Mouse (Mus musculus) liver, embryonic 13.5 days (tissue): ENCODE results near the gene Mcl1. TPM values are rescaled to one million over a fixed set of nuclear protein-coding genes. Genes with fewer than 3 reads are reported as not detected.
A peak's percentile ranks its signal among the peaks of the same experiment; 100 is the strongest.
"Not testable (repeated sequence)": the region's sequence is repeated elsewhere in the genome, so short reads cannot be mapped to it uniquely, and the experiment has no call there.

Experiments used
- ATAC-seq: fragments of 200-750 bp; cut with Nextera tagmentation; 2 replicates; pipeline ENCODE4 v1.8.0; 2017; ENCODE audit warnings: low read depth, mild to moderate bottlenecking, moderate number of reproducible peaks, moderate library complexity
- DNase-seq: peaks from one replicate; pipeline ENCODE4 v3.0.0; 2022
- H3K27ac ChIP-seq: fragments of 300-500 bp; sonication (generic); 2 replicates; pipeline ENCODE4 v1.5.1; 2015; ENCODE audit warnings: moderate library complexity, mild to moderate bottlenecking, inconsistent platforms
- H3K27me3 ChIP-seq: fragments of 300-500 bp; sonication (generic); 2 replicates; pipeline ENCODE4 v1.6.1; 2015; ENCODE audit warnings: mild to moderate bottlenecking, inconsistent platforms
- H3K36me3 ChIP-seq: fragments of 300-500 bp; sonication (generic); 2 replicates; pipeline ENCODE4 v1.6.1; 2015; ENCODE audit warnings: mild to moderate bottlenecking, inconsistent platforms
- H3K4me1 ChIP-seq: fragments of 300-500 bp; sonication (generic); replicated peaks from 2 replicates; pipeline ENCODE4 v1.6.1; 2015; ENCODE audit warnings: inconsistent platforms
- H3K4me2 ChIP-seq: fragments of 300-500 bp; sonication (generic); 2 replicates; pipeline ENCODE4 v1.6.1; 2015; ENCODE audit warnings: inconsistent platforms, mild to moderate bottlenecking, moderate library complexity
- H3K4me3 ChIP-seq: fragments of 300-500 bp; sonication (generic); replicated peaks from 2 replicates; pipeline ENCODE4 v1.5.1; 2015; ENCODE audit warnings: mild to moderate bottlenecking, inconsistent platforms
- H3K9ac ChIP-seq: fragments of 300-500 bp; sonication (generic); 2 replicates; pipeline ENCODE4 v1.6.1; 2015; ENCODE audit warnings: mild to moderate bottlenecking, inconsistent platforms
- H3K9me3 ChIP-seq: fragments of 300-500 bp; sonication (generic); replicated peaks from 2 replicates; pipeline ENCODE4 v1.6.1; 2016; ENCODE audit warnings: inconsistent platforms
- WGBS: fragments of 180-500 bp; shearing (Covaris S2); methylation state at CpG from one replicate; pipeline ENCODE4 v1.1.7; 2015; ENCODE audit not compliant: insufficient replicate concordance; 5-methylcytosine and 5-hydroxymethylcytosine counted together
- polyA plus RNA-seq: library from polyadenylated mRNA; unstranded; fragments of >200 nt; fragmentation: Nextera tagmentation; extraction: Ambion mirVana; gene quantifications from 2 replicates; pipeline ENCODE4 v1.2.1, GENCODE M21; 2015

The Mcl1 gene
- polyA plus RNA-seq, 1 experiment from 2014 or later: 31.8 TPM

DNA sequence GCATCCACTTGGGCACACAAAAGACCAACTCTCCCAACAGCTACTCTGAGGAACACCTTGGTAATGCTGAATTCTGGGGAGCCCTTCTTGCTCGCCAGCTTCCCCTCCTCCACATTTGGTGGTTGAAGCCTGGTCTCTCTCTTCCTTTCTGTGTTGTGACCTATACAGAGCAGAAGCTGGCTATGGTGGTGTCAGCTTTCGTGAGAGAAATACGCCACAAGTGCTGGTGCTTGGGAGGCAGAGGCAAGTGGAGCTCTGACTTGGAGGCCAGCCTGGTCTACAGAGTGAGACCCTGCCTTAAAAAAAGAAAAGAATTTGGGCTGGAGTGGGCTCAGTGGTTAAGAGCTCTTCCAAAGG, 10.7 kb downstream of the Mcl1 start:
- peaks cover 51% of the 10 kb centered on the region for H3K36me3 ChIP-seq
- peak overlapping the region; percentile 88 for H3K27ac ChIP-seq
- no peak overlapping the region for H3K9ac ChIP-seq
- H3K9me3 ChIP-seq: no peaks in the 10 kb centered on the region
- H3K27me3 ChIP-seq: no peaks in the 10 kb centered on the region
- no peak for ATAC-seq
- no peak overlapping the region for H3K4me3 ChIP-seq
- H3K4me2 ChIP-seq: no peak overlapping the region
- peaks cover 94% of the 10 kb centered on the region for H3K4me1 ChIP-seq
- 75% methylated on average over 3 of the region's 3 CpGs for WGBS
- DNase-seq: no peak

DNA sequence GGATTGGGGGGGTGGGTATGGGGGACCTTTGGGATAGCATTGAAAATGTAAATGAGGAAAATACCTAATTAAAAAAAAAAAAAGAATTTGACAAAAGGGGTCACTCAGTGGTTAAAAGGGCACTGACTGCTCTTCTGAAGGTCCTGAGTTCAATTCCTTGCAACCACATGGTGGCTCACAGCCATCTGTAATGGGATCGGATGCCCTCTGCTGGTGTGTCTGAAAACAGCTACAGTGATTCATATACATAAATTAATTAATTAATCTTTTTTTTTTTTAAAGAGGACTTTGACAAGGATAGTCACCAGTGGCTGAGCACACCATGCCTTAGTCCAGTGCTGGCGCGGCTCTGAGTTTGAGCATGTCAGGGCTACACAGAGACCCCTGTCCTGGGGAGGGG, 11.8 kb downstream of the Mcl1 start:
- not testable (repeated sequence) for ATAC-seq, H3K27me3 ChIP-seq, DNase-seq, H3K4me2 ChIP-seq, H3K9me3 ChIP-seq, H3K27ac ChIP-seq, H3K9ac ChIP-seq, H3K4me3 ChIP-seq
- WGBS: 87% methylated on average over 3 of the region's 3 CpGs
- peaks cover 94% of the 10 kb centered on the region for H3K4me1 ChIP-seq
- peaks cover 39% of the 10 kb centered on the region for H3K36me3 ChIP-seq

DNA sequence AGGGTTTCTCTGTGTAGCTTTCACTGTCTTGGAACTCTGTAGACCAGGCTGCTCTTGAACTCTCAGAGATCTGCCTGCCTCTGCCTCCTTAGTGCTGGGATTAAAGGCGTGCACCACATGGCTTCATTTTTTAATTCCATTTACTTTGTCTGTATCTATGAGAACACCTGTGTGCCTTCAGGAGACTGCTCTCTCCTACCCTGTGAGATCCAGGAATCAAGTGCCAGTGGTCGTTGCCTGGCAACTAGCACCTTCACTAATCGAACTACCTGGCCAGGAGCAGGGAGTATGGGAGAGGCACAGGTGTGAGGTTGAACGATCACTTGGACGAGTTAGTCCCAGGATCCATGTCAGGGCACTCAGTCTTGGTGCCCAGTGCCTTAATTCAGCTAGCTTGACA, 12.6 kb downstream of the Mcl1 start:
- H3K36me3 ChIP-seq: peaks cover 38% of the 10 kb centered on the region
- no peak overlapping the region for H3K4me2 ChIP-seq
- 76% methylated on average over 5 of the region's 5 CpGs for WGBS
- no peaks in the 10 kb centered on the region for H3K9me3 ChIP-seq
- no peak overlapping the region for H3K4me3 ChIP-seq
- DNase-seq: no peak
- peaks cover 94% of the 10 kb centered on the region for H3K4me1 ChIP-seq
- no peaks in the 10 kb centered on the region for H3K27me3 ChIP-seq
- peak overlapping the region; percentile 99 for H3K27ac ChIP-seq
- no peak for ATAC-seq
- H3K9ac ChIP-seq: peak overlapping the region; percentile 87; the same call in 1 of the 2 replicates

DNA sequence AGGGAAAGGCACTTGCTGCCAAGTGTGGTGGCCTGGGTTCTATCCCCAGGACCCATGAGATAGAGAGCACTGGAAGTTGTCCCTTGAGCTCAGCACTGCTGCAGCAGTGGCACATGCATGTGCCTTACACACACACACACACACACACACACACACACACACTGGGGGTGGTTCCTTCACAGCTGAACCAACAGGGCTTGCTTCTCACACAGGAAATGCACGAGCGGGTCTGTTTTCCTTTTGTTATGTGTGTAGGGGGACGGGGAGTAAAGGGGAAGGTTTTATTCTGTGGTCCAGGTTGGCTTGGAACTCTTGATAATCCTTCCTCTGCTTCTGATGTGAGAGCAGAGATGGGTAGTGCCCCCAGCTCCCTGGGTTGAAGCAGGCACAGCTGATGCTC, 13.9 kb downstream of the Mcl1 start:
- Histone ChIP-seq H3K9ac (peak overlapping the region; percentile 87), H3K36me3 (peaks cover 38% of the 10 kb centered on the region), H3K4me2 (peak overlapping the region; percentile 83), H3K4me1 (peaks cover 94% of the 10 kb centered on the region), H3K4me3 (no peak overlapping the region), H3K27ac (peak overlapping the region; percentile 99), H3K9me3 (no peaks in the 10 kb centered on the region), H3K27me3 (no peaks in the 10 kb centered on the region)
- DNase-seq (no peak), ATAC-seq (no peak)
- 36% methylated on average over 3 of the region's 3 CpGs for WGBS

DNA sequence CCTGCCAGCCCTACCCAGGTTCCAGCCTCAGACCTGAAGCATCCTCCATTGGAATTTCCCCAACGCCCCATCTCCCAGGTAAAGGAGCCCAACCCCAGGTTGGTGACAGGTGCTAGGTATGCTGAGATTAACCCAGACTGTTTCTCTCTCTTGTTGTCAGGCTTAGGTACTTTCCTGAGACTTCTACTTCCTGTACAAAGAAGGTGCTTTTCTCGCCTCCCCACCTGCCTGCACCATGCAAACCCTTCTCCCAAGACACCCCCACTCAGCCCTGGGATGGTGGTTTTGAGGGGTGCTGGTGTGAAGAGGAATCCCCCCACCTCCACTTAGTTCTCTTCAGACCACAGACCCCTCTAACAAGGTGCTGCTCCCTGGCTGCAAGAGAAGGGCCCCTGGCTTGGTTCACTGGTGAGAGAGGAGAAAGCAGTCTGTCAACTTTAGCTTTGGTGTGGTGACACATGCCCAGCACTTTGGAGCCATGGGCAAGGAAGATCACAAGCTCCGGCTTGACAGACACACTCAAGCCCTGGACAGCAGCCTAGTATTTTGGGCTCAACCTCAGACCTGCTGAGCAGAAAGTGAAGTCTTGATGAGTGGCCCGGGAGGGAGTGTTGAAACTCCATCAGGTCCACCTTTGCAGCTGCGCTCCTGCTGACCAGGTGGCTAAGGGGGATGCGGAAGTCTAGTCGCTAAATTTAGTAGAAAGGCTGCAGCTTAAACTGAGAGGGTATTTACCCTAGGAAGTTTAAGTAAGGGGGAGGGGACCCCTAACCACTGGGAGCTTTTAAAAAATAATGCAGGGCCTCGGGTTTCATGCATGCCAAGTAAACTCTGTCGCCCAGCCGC, 14.5 kb downstream of the Mcl1 start:
- peaks cover 93% of the 10 kb centered on the region for H3K4me1 ChIP-seq
- H3K27ac ChIP-seq: peak overlapping the region; percentile 99
- no peaks in the 10 kb centered on the region for H3K27me3 ChIP-seq
- WGBS: 51% methylated on average over 10 of the region's 10 CpGs
- peak overlapping the region; percentile 83 for H3K4me2 ChIP-seq
- no peak for ATAC-seq
- peak overlapping the region; percentile 87 for H3K9ac ChIP-seq
- H3K4me3 ChIP-seq: peak overlapping the region; percentile 50
- peaks cover 36% of the 10 kb centered on the region for H3K36me3 ChIP-seq
- H3K9me3 ChIP-seq: no peaks in the 10 kb centered on the region
- DNase-seq: no peak

DNA sequence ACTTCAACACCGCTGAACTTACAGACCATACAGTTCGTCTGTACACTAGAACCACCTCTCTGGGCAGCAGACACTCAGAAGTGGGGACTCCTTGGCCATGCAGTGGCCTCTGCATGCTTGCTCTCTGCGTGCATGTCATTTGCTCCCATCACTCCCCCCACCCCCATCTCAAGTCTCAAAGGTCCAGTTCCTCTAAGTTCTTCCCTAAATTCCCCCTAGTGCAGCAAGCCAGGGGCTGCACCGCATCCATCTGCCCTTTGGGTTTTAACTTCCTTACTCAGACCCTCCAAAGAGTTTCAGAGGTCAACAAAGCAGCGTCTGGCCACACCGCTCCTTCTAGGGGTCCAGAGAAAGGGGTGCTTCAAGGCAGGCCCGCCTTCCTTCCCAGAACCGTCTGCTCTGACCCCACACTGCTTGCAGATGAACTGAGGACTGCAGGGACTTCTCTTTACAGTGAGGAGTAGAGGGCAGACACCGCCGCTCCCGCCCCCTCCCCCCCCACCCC, 15.2 kb downstream of the Mcl1 start:
- peak overlapping the region; percentile 50 for H3K4me3 ChIP-seq
- peak overlapping the region; percentile 87 for H3K9ac ChIP-seq
- H3K36me3 ChIP-seq: peaks cover 31% of the 10 kb centered on the region
- no peaks in the 10 kb centered on the region for H3K27me3 ChIP-seq
- ATAC-seq: no peak
- H3K9me3 ChIP-seq: no peaks in the 10 kb centered on the region
- peaks cover 86% of the 10 kb centered on the region for H3K4me1 ChIP-seq
- DNase-seq: no peak
- 12% methylated on average over 11 of the region's 11 CpGs for WGBS
- H3K4me2 ChIP-seq: peak overlapping the region; percentile 83
- peak overlapping the region; percentile 99 for H3K27ac ChIP-seq

DNA sequence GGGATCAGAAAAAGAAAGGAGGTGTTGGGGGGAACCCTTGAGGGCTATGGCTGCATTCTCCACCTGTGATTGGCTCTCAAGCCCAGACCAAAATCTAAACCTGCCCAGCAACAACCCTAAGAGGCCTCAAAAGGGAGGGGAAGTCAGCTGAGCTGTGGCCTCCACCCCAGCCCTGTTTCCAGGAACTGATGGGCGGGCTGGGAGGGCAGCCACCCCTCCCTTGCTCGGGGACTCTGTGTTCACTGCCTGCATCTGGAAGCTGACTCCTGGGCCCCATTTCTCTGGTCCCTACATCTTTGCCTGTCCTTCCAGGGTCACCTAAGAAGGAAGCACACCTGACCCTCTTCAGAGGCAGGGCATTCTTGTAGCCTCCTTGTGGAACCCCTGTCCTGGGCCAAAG, 15.6 kb downstream of the Mcl1 start:
- ATAC-seq (peak; percentile 93), DNase-seq (peak; percentile 87)
- Histone ChIP-seq H3K4me2 (peak overlapping the region; percentile 83), H3K4me3 (peak overlapping the region; percentile 50), H3K27me3 (no peaks in the 10 kb centered on the region), H3K9ac (peak overlapping the region; percentile 87), H3K36me3 (peaks cover 26% of the 10 kb centered on the region), H3K9me3 (no peaks in the 10 kb centered on the region), H3K4me1 (peaks cover 82% of the 10 kb centered on the region), H3K27ac (peak overlapping the region; percentile 99)
- 0% methylated on average over 2 of the region's 2 CpGs for WGBS

DNA sequence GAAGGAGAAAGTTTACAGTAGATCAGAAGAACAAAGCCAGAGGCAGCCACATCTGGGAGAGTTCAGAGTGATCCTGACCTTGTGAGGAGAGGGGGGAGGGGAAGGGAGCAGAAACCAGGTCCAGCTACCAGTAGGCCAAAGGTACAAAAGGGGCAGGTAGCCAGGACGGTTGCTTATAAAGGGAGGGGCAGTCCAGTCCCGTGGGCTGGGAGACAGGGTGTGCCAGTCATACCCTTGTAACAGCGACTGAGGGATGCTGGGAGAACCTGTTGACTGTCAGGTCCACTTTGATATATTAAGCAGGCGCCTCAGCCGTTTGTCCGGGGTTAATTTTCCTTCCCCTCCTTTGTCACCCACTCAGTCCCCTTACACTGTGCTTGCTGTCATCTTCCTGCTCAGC, 16.2 kb downstream of the Mcl1 start:
- ATAC-seq (peak; percentile 62), DNase-seq (peak; percentile 66)
- H3K36me3 ChIP-seq: peaks cover 20% of the 10 kb centered on the region
- WGBS: 2% methylated on average over 6 of the region's 6 CpGs
- no peaks in the 10 kb centered on the region for H3K9me3 ChIP-seq
- H3K9ac ChIP-seq: peak overlapping the region; percentile 79
- H3K4me3 ChIP-seq: peak overlapping the region; percentile 45
- H3K27me3 ChIP-seq: no peaks in the 10 kb centered on the region
- H3K4me2 ChIP-seq: peak overlapping the region; percentile 83
- H3K27ac ChIP-seq: peak overlapping the region; percentile 99
- peaks cover 82% of the 10 kb centered on the region for H3K4me1 ChIP-seq

DNA sequence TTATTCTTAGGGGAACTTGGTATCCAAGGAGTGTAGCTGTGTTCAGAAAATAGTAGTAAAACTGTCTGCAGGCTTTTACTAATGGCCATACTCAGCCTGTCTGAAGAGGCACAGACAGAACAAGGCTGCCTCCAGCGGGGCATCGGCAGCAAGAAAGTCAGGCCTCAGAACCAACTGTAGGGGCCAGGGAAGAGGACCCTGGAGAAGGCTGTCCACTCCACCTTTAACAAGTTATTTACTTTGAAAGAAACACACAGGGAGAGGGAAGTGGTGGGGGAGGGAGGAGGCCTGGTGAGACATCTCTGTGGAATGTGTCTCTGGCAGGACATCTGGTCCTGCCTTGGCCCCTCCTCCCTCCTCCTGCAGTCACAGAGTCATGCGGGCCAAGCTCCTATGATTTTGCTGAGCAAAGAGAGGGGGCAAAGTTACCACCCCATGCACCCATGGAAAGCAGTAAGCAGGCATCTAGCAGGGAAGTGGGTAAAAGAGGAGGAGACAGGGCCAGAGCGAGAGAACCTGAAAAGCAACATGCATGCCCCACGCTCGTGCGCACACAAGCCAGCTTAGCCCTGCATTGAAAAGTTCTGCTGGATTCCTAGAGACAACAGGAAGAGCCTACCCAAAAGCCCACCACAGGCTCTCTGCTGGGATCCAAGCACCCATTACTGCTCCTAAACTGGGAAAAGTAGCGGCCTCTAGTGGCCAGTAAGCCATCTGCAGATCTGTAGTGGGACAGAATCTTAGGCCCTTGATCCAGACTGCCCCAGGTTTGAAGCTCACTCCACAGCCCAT, 16.9 kb downstream of the Mcl1 start:
- H3K4me1 ChIP-seq: peaks cover 85% of the 10 kb centered on the region
- no peaks in the 10 kb centered on the region for H3K27me3 ChIP-seq
- H3K4me3 ChIP-seq: peak overlapping the region; percentile 45
- H3K36me3 ChIP-seq: peaks cover 18% of the 10 kb centered on the region; the same call in 1 of the 2 replicates
- WGBS: 25% methylated on average over 7 of the region's 8 CpGs
- peak overlapping the region; percentile 99 for H3K27ac ChIP-seq
- peak overlapping the region; percentile 79 for H3K9ac ChIP-seq
- DNase-seq (peak; percentile 68), ATAC-seq (peak; percentile 29)
- H3K4me2 ChIP-seq: peak overlapping the region; percentile 83
- H3K9me3 ChIP-seq: no peaks in the 10 kb centered on the region

DNA sequence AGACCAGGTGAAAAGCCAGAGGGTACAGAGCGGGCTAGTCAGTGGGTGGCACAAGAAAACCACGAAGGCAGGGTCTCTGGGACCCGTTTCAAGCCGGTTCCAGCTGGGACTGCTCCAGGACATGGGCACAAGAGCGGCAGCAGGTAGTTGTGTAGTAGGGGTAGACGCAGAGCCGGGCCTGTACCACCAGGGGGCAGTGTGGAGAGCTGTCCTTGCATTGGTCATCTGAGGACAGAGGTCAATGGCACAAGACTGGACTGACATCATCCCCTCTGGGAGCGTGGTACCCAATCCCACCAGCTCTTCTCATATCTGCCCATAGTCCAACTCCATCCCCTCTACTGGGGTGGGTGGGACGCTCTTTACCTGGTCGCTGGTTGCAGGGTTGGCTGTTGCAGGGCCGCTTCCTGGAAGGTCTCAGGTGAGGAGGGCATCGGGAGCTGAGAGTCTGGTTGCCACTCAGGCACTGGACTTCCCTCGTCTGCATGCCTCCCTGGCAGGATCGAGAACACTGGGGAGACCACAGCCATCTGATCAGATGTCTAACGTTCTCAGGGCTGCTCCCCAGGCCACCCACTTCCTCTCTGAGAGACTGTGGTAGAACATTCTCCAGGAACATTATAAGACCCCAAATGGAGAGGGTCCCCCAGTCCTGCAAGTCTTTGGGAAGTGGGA, 18.3 kb downstream of the Mcl1 start:
- Histone ChIP-seq H3K4me3 (no peak overlapping the region), H3K9me3 (no peaks in the 10 kb centered on the region), H3K27ac (peak overlapping the region; percentile 99), H3K4me1 (peaks cover 85% of the 10 kb centered on the region), H3K9ac (peak overlapping the region; percentile 27), H3K4me2 (no peak overlapping the region), H3K27me3 (0 out of 2 replicates have a peak, but pooled peaks cover 3% of the 10 kb centered on the region), H3K36me3 (peaks cover 9% of the 10 kb centered on the region; the same call in 1 of the 2 replicates)
- 39% methylated on average over 15 of the region's 15 CpGs for WGBS
- DNase-seq: peak; percentile 66
- ATAC-seq: no peak
